Mouse (Mus musculus) kidney, postnatal 25 days (tissue): ENCODE measurements at regions not wholly inside any gene's neighbourhood (a gene's known extent, or its start where the extent isn't known, plus 50 kb on each side); places are given as distances from the start of the nearest gene placed in this dataset.

ENCODE experiments used
- DNase-seq, 2 experiments: peaks; one replicate each; pipeline ENCODE4 v3.0.0; 2021; ENCODE audit warnings: mixed read lengths in 2 of 2

- DNase-seq, result peak in 1 of 2 experiments; percentile 58
Observed at GRCm38 (mm10) chr4:105327711-105328471, 170.7 kb downstream of the Plpp3 start.

GRCm38 (mm10) chr4:105328776-105329175 lies 171.6 kb downstream of the Plpp3 start:
- DNase-seq, result peak; percentile 84 to 95

DNA sequence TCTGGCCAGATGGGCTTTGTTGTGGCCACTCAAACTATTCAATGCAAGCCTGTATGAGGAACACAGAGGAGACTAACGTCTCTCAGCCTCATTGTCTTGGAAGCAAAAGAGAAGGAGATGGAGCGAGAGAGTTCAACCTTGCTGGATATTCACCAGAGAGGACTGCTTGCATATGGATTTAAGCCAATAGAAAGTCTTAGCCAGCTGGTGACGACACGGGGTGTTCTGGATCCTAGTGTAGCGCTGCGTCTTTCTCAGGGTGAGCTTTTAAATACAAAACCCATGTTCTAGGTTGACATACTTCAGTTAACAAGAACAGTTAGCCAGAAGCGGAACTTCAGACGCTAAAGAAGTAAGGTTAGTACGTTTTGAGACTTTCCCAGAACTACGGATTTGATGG lies 174.9 kb downstream of the Plpp3 start:
- no peak for DNase-seq

DNA sequence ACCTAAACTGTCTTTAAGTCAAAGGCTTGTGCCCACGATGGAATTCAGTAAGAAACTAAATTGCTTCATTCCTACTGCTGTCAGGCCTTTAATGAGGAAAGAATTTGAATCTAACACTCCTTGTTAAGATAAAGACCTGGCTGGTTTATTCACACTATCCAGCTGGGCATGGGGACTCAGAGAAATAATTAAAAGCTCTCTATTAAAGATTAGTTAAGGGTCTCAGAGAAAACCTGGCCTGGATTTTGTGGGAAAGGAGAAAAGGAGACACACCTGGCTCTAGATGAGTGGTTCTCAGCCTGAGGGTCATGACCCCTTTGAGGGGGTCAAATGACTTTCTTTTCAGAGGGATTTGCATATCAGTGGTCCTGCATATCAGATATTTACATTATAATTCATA lies 178.7 kb downstream of the Plpp3 start:
- DNase-seq, result peak in 1 of 2 experiments; percentile 34

DNA sequence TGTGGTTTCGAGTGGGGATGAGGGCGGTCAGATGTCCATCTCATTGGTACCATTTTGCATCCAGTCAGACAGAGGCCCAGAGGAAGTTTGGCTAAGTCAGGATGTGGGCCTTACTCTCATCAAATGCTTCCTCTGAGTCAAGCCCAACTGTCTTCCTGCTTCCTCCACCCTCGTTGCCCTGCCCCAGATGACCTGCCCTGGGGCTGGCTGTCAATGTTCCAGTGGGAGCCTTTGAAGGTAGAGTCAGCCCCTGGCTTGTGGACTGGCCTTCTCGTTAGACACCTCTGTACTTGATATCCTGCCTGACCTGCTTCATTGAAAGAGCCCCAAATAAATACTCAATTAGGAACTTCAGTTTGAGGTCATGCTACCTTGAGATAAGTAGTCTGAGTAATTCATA lies 179.4 kb downstream of the Plpp3 start:
- no peak for DNase-seq

DNA sequence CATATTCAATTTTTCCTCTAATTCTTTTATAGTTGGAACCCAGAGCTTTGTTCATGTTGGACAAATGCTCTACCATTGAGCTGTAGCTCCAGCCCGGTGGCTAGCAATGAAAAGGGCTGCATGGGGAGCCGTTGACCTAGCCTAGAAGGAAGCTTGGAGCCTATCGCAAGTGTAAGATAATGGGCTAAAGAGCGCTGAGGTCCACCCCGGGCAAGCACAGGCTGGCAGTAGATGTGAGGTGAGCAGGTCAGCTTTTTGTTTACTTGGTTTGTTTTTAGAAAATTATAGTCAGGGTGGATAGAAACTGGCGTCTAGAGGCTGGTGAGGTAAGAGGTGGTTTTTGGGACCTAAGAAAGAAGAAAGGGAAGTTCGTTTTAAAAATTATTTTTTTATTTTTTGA lies 181.0 kb downstream of the Plpp3 start:
- DNase-seq, result no peak

GRCm38 (mm10) chr4:105338861-105339260 lies 181.7 kb downstream of the Plpp3 start:
- no peak for DNase-seq

- no peak for DNase-seq
Observed at GRCm38 (mm10) chr4:105341274-105341673, 184.1 kb downstream of the Plpp3 start.

GRCm38 (mm10) chr4:105346846-105347245 lies 189.7 kb downstream of the Plpp3 start:
- DNase-seq, result no peak

GRCm38 (mm10) chr4:105347911-105348310 lies 190.8 kb downstream of the Plpp3 start:
- DNase-seq, result no peak

GRCm38 (mm10) chr4:105349316-105350207 lies 192.4 kb downstream of the Plpp3 start:
- no peak for DNase-seq

- DNase-seq, result peak in 1 of 2 experiments; percentile 23
Observed at GRCm38 (mm10) chr4:105352342-105352741, 195.2 kb downstream of the Plpp3 start.

DNA sequence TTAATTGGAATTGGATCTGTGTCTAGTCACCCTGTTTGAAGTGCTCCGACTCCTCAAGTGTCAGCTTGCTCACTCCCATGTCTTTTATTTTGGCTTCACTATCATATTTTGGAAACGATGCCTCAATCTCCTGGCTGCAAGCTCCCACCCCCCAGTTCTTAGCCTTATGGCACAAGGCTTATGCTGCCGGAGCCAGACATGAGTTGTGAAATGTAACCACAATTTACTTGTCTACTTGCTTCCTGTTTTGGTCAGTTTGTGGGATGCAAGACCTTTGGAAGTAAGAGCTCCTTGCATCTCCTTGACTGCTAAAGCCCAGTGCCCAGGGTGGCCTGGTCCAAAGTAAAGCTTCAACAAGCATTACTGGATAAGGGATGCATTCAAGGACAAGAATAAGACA lies 195.8 kb downstream of the Plpp3 start:
- no peak for DNase-seq

DNA sequence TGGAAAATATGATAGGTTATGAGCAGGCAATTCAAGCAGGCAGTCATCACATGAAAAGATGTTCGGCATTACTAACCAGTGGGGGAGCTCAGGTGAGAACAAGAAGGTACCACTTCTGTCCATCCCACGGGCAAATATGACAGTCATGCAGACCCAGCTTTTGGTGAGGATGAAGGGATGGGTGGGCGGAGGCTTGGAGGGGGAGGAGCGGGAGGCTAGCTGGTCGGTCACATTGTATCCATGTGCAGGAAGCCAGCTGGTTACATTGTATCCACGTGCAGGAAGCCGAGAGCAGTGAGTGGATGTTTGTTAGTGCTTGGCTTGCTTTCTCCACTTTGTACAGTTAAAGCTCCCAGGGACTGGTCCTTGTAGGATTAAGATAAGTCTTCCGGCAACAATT lies 196.9 kb downstream of the Plpp3 start:
- DNase-seq, result no peak

- DNase-seq, result no peak
Observed at GRCm38 (mm10) chr4:105356616-105357015, 199.5 kb downstream of the Plpp3 start.

DNA sequence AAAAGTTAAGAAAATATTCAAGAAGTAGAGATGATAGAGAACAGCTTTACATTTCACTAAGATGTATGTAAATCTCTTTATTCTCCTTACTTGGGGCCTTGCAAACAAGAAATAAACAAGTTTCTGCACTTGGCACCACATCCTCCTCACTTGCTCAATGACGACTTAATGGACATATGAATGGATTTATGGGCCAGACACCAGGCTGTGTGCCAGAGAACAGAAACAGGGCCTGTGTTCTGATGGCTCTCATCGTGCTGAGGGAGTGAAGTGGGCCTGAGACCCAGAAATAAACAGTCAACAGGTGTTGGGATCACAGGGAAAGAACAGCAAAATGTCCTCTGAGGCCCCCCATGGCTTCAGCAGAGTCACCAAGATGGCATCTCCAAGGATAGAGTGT lies 201.6 kb downstream of the Plpp3 start:
- no peak for DNase-seq

DNA sequence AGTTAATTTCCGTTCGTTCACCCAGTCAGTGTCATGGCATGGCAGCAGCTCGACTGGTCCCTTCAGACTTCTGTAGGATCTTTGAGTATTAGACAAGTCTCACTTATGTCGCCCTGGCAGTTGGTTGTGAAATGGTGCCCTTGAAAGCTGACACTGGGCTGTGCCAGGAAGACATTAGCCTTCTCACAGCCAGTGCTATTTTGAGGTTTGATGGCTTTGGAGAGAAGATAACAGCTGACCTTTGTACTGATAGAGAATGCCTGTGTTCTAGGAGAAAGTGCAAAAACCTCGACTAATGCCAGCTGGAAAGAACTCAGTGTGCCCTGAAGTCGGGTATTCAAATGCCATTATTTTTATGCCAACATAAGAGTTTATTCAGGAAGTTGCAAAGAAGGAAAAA lies 207.3 kb downstream of the Plpp3 start:
- DNase-seq, result peak in 1 of 2 experiments; percentile 44

- DNase-seq, result peak; percentile 85 to 89
Observed at GRCm38 (mm10) chr4:105365076-105365475, 207.9 kb downstream of the Plpp3 start.

- no peak for DNase-seq
Observed at GRCm38 (mm10) chr4:105376591-105376990, 219.4 kb downstream of the Plpp3 start.

DNA sequence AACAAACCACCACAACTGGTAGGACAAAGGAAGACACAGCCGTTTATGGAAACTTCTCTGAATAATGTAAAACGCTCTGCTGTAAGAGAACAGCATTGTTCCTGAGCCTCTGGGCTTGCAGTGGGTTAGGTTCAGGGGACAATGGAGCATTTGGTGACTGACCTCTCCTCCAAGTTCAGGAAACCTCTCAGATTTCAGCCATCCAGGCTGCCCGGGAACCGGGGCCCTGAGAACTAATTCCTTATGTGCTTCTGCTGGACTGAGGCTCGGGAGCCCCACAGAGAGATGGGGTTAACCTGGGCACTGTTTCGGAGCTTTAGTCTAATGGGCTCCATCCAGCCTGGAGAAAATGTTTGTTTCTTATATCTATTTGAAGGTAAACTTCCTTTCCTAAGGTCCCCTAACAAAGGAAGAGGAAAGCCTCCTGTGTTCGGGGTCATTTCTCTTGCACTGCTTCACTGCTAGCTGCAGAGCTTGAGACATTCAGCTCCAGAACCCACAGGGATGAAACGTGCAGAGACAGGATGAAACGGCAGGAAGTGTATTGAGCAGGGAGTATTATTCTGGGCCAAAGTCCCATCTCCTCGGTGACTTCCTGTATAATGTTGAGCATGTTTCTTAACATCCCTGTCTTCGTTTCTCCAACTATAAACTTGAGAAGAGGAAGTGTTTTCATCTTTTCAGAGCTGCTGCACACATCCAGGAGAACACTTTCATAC lies 220.5 kb downstream of the Plpp3 start:
- no peak for DNase-seq

DNA sequence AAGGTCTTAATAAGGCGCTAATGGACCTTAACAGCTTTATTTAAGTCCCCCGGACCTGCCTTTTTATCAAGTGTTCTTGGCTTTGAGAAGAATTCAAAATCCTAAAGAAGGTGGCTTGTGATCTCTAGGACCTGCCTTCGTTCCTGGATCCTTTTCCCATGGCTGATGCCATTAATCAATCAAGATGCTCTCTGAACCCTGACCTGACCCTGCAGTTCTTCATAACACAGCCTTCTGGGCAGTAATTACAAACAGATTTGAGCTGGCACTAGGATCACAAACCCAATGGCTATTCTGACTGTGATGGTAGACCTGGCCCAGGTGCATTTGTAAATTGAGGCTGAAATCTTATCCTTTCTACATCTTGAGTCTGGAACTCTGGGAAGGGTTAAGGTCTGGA lies 227.7 kb downstream of the Plpp3 start:
- no peak for DNase-seq

- no peak for DNase-seq
Observed at GRCm38 (mm10) chr4:105385481-105385880, 228.3 kb downstream of the Plpp3 start.

- DNase-seq, result peak; percentile 39 to 62
Observed at GRCm38 (mm10) chr4:105390378-105390777, 233.2 kb downstream of the Plpp3 start.
